Mouse (Mus musculus): ENCODE measurements at regions not wholly inside any gene's neighbourhood (a gene's known extent, or its start where the extent isn't known, plus 50 kb on each side); places are given as distances from the start of the nearest gene placed in this dataset.

- no peak for DNase-seq (ENCODE audit: low spot score in 2 of 2)
These were observed 56.8 kb downstream of the Fam110c start for GRCm38 (mm10) chr12:31130434-31130833.

GRCm38 (mm10) chr12:31134465-31134992 is 60.9 kb downstream of the Fam110c start:
- no peak for DNase-seq (ENCODE audit: low spot score in 2 of 2)

GRCm38 (mm10) chr12:31136364-31136763 is 62.7 kb downstream of the Fam110c start:
- DNase-seq (ENCODE audit: low spot score in 2 of 2): no peak

GRCm38 (mm10) chr12:31136911-31137310 is 63.2 kb downstream of the Fam110c start:
- DNase-seq (ENCODE audit: low spot score in 2 of 2): no peak

- DNase-seq (ENCODE audit: low spot score in 2 of 2): no peak
These were observed 63.8 kb downstream of the Fam110c start for GRCm38 (mm10) chr12:31137431-31137830.

GRCm38 (mm10) chr12:31139853-31140252 is 66.2 kb downstream of the Fam110c start:
- DNase-seq (ENCODE audit: low spot score in 2 of 2): no peak

- no peak for DNase-seq (ENCODE audit: low spot score in 2 of 2)
These were observed 69.6 kb downstream of the Fam110c start for GRCm38 (mm10) chr12:31143266-31143665.

- no peak for DNase-seq (ENCODE audit: low spot score in 2 of 2)
These were observed 71.5 kb downstream of the Fam110c start for GRCm38 (mm10) chr12:31145032-31145781.

- DNase-seq (ENCODE audit: low spot score in 2 of 2): no peak
These were observed 75.0 kb downstream of the Fam110c start for GRCm38 (mm10) chr12:31148417-31149356.

GRCm38 (mm10) chr12:31153720-31154119 is 80.1 kb downstream of the Fam110c start:
- no peak for DNase-seq (ENCODE audit: low spot score in 2 of 2)

- DNase-seq (ENCODE audit: low spot score in 2 of 2): no peak
These were observed 80.9 kb downstream of the Fam110c start for GRCm38 (mm10) chr12:31154608-31155011.

GRCm38 (mm10) chr12:31156154-31156720 is 82.6 kb downstream of the Fam110c start:
- no peak for DNase-seq (ENCODE audit: low spot score in 2 of 2)

- DNase-seq (ENCODE audit: low spot score in 2 of 2): no peak
These were observed 83.1 kb upstream of the Gm6993 start for GRCm38 (mm10) chr12:31157453-31157852.

GRCm38 (mm10) chr12:31157890-31158289 is 82.7 kb upstream of the Gm6993 start:
- no peak for DNase-seq (ENCODE audit: low spot score in 2 of 2)

GRCm38 (mm10) chr12:31158885-31159284 is 81.7 kb upstream of the Gm6993 start:
- no peak for DNase-seq (ENCODE audit: low spot score in 2 of 2)

GRCm38 (mm10) chr12:31159378-31159777 is 81.2 kb upstream of the Gm6993 start:
- no peak for DNase-seq (ENCODE audit: low spot score in 2 of 2)

- peak in 1 of 2 experiments; percentile 83 for DNase-seq (ENCODE audit: low spot score in 2 of 2)
These were observed 72.2 kb upstream of the Gm6993 start for GRCm38 (mm10) chr12:31168221-31168890.

GRCm38 (mm10) chr12:31170111-31170510 is 70.5 kb upstream of the Gm6993 start:
- no peak for DNase-seq (ENCODE audit: low spot score in 2 of 2)

GRCm38 (mm10) chr12:31170546-31171160 is 69.9 kb upstream of the Gm6993 start:
- DNase-seq (ENCODE audit: low spot score in 2 of 2): peak; percentile 75 to 80

GRCm38 (mm10) chr12:31171992-31172391 is 68.6 kb upstream of the Gm6993 start:
- DNase-seq (ENCODE audit: low spot score in 2 of 2): no peak
